Mouse (Mus musculus) liver, adult 2 months (tissue): ENCODE data around the gene Abcc3. TPM values are rescaled to one million over a fixed set of nuclear protein-coding genes. Genes with fewer than 3 reads are reported as not detected.

Experiments
- DNase-seq: peaks from one replicate; pipeline ENCODE4 v3.0.0-alpha.2; 2011; ENCODE audit warnings: low read depth, low spot score; ENCODE audit errors: extremely low read depth
- H3K27ac ChIP-seq: fragments of 200-500 bp; replicated peaks from 2 replicates; pipeline ENCODE4 v1.5.1; 2012; ENCODE audit warnings: low read depth, mild to moderate bottlenecking, control low read depth, inconsistent platforms, low read length; ENCODE audit not compliant: insufficient read depth
- H3K27me3 ChIP-seq: fragments of 200-500 bp; 2 replicates; pipeline ENCODE4 v1.6.1; 2012; ENCODE audit warnings: mild to moderate bottlenecking, moderate library complexity, low read length, inconsistent platforms; ENCODE audit not compliant: control insufficient read depth, insufficient read depth
- H3K36me3 ChIP-seq: fragments of 200-500 bp; 2 replicates; pipeline ENCODE4 v1.6.1; 2012; ENCODE audit warnings: low read length, inconsistent platforms; ENCODE audit not compliant: control insufficient read depth, insufficient read depth
- H3K4me1 ChIP-seq: fragments of 200-500 bp; 2 replicates; pipeline ENCODE4 v1.6.1; 2011; ENCODE audit warnings: low read length; ENCODE audit not compliant: control insufficient read depth, insufficient read depth
- H3K4me3 ChIP-seq: fragments of 200-500 bp; 2 replicates; pipeline ENCODE4 v1.5.1; 2011; ENCODE audit warnings: low read depth, mild to moderate bottlenecking, control low read depth, low read length, moderate library complexity; ENCODE audit not compliant: insufficient read depth
- H3K79me2 ChIP-seq: fragments of 200-500 bp; 2 replicates; pipeline ENCODE4 v1.6.1; 2012; ENCODE audit warnings: inconsistent platforms, mild to moderate bottlenecking, low read length, moderate library complexity; ENCODE audit not compliant: control insufficient read depth, insufficient read depth
- H3K9ac ChIP-seq: fragments of 200-500 bp; 2 replicates; pipeline ENCODE4 v1.6.1; 2012; ENCODE audit warnings: low read depth, mild to moderate bottlenecking, control low read depth, inconsistent platforms, low read length
- CTCF ChIP-seq: fragments of 200-500 bp; IDR thresholded peaks from 2 replicates; pipeline ENCODE4 v1.5.1; 2011; ENCODE audit warnings: low read depth, low read length, control low read depth
- POLR2A ChIP-seq: fragments of 200-500 bp; IDR thresholded peaks from 2 replicates; pipeline ENCODE4 v1.6.1; 2011; ENCODE audit warnings: low read length, control low read depth; ENCODE audit not compliant: insufficient read depth; ENCODE audit errors: extremely low read depth
- WGBS: fragments of 180-500 bp; shearing (Covaris S2); methylation state at CpG from one replicate; pipeline ENCODE4 v1.1.7; 2018; 5-methylcytosine and 5-hydroxymethylcytosine counted together
- polyA plus RNA-seq: library from polyadenylated mRNA; depleted of rRNA; stranded (reverse); fragments of >200 nt; gene quantifications from 2 replicates; pipeline ENCODE4 v1.2.3, GENCODE M21; 2012
- total RNA-seq: library from RNA; depleted of rRNA; stranded (reverse); fragments of >200 nt; gene quantifications from 2 replicates; pipeline ENCODE4 v1.2.3, GENCODE M21; 2014

Gene Abcc3
- total and polyA plus RNA-seq, 2 experiments: 180 to 292 TPM

DNA sequence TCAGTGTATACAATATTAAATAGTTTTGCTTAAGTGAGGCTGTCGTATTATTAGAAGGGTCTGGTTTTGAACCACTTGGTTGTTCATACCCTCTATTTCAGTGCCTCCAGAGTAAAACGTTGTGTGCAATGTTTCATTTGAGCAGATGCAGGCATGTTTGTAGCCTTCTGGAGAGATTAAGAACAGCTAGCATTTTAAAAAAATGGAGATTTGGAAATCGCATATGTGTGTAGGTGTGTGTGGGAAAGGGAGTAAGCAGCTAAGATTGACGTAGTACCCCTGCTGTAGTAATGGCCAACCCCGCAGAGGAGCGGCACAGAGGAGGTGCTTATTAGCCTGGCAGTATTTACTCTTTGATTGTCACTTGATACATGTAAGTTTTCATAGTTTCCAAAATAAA, 60.1 kb downstream of the Abcc3 start:
- H3K9ac ChIP-seq: no peak overlapping the region
- peaks cover 14% of the 10 kb centered on the region for H3K4me1 ChIP-seq
- no peak overlapping the region for H3K4me3 ChIP-seq
- DNase-seq: no peak
- H3K27ac ChIP-seq: no peak overlapping the region
- H3K79me2 ChIP-seq: peaks cover 10% of the 10 kb centered on the region; the same call in 1 of the 2 replicates
- no peaks in the 10 kb centered on the region for H3K27me3 ChIP-seq
- no peak for TF ChIP-seq POLR2A
- no peak for TF ChIP-seq CTCF
- H3K36me3 ChIP-seq: peaks cover 12% of the 10 kb centered on the region
- WGBS: 89% methylated on average over 6 of the region's 6 CpGs

DNA sequence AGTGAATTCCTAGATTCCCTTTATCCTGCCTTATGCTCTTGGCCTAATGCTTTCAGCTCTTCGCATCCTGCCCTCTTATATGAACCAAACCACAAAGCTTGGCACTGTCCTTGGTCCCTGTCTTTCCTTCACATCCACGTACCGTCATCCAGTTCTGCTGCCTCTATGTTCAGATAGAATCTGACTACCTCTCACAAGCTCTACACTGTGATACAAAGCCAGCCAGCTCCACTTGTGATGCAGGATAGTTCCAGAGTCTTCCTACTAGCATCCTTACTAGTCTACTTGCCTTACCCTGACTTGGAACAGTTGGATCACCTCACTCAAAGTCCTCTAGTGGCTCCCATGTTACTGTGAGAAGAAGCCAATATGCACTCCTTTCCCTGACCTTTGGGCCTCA, 62.6 kb downstream of the Abcc3 start:
- no peak overlapping the region for H3K4me3 ChIP-seq
- WGBS: 67% methylated on average over 3 of the region's 3 CpGs
- no peaks in the 10 kb centered on the region for H3K27me3 ChIP-seq
- no peak for DNase-seq
- peaks cover 7% of the 10 kb centered on the region for H3K36me3 ChIP-seq
- TF ChIP-seq CTCF (no peak), POLR2A (no peak)
- H3K27ac ChIP-seq: peak overlapping the region; percentile 43
- H3K79me2 ChIP-seq: peaks cover 10% of the 10 kb centered on the region; the same call in 1 of the 2 replicates
- H3K4me1 ChIP-seq: peaks cover 17% of the 10 kb centered on the region
- H3K9ac ChIP-seq: 0 out of 2 replicates have a peak overlapping the region, but pooled peaks have one; percentile 3

DNA sequence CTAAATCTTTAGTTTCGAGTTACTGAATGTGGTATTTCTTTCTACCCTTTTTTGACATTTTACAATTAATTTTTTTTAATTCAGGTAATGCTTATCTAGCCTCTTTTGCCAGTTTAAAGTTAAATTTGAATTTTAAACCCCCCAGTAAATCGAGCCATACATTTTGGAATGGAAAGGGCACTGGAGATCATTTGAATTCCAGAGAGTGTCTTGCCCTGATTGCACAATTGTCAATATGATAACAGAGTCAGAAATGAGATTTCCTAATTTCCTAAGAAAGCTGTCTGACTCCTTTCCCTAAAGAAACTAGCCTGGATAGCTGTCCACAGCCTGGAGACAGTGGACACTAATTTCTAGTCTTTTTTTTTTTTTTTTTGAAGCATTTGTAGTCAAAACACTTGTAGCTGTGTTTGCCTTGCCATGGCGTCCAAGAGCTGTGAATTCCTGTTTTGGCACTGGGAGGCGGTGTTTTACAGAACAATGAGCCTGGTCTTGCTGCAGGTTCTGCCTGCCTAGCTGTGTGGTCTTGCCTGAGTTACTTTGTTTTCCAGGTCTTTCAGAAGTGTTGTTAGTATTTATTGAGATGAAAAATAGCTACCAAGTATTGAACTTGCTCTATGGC, 63.4 kb downstream of the Abcc3 start:
- DNase-seq: peak; percentile 59
- Histone ChIP-seq H3K79me2 (peaks cover 10% of the 10 kb centered on the region; the same call in 1 of the 2 replicates), H3K4me3 (no peak overlapping the region), H3K27ac (no peak overlapping the region; the same call in 1 of the 2 replicates), H3K27me3 (no peaks in the 10 kb centered on the region), H3K4me1 (peaks cover 17% of the 10 kb centered on the region), H3K36me3 (peaks cover 3% of the 10 kb centered on the region), H3K9ac (no peak overlapping the region)
- no peak for TF ChIP-seq POLR2A
- TF ChIP-seq CTCF: peak; percentile 43; the same call in 1 of the 2 replicates
- 29% methylated on average over 4 of the region's 4 CpGs for WGBS

DNA sequence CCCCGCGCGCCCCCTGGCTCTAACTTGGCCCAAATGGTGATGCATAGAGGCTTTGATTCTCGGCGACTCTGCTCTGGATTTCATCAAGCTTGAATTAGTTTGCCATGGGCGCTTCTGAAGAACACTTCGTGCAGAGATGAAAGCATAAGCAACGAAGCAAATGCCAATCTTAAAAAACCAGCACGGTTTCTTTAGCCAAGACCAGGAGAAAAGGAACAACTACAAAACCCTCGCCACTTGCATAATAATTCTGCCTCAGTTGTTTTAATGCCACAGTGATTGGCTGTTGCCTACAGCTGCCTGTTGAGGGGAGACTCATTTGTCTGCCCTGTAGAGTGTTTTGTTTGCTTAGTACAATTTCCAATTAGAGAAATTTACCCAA, 64.2 kb downstream of the Abcc3 start:
- no peaks in the 10 kb centered on the region for H3K27me3 ChIP-seq
- peaks cover 9% of the 10 kb centered on the region; the same call in 1 of the 2 replicates for H3K79me2 ChIP-seq
- peak overlapping the region; percentile 78 for H3K4me3 ChIP-seq
- H3K4me1 ChIP-seq: peaks cover 17% of the 10 kb centered on the region
- no peaks in the 10 kb centered on the region for H3K36me3 ChIP-seq
- TF ChIP-seq POLR2A: no peak
- TF ChIP-seq CTCF: no peak
- peak overlapping the region; percentile 94 for H3K27ac ChIP-seq
- 2% methylated on average over 10 of the region's 10 CpGs for WGBS
- no peak for DNase-seq
- peak overlapping the region; percentile 77 for H3K9ac ChIP-seq

DNA sequence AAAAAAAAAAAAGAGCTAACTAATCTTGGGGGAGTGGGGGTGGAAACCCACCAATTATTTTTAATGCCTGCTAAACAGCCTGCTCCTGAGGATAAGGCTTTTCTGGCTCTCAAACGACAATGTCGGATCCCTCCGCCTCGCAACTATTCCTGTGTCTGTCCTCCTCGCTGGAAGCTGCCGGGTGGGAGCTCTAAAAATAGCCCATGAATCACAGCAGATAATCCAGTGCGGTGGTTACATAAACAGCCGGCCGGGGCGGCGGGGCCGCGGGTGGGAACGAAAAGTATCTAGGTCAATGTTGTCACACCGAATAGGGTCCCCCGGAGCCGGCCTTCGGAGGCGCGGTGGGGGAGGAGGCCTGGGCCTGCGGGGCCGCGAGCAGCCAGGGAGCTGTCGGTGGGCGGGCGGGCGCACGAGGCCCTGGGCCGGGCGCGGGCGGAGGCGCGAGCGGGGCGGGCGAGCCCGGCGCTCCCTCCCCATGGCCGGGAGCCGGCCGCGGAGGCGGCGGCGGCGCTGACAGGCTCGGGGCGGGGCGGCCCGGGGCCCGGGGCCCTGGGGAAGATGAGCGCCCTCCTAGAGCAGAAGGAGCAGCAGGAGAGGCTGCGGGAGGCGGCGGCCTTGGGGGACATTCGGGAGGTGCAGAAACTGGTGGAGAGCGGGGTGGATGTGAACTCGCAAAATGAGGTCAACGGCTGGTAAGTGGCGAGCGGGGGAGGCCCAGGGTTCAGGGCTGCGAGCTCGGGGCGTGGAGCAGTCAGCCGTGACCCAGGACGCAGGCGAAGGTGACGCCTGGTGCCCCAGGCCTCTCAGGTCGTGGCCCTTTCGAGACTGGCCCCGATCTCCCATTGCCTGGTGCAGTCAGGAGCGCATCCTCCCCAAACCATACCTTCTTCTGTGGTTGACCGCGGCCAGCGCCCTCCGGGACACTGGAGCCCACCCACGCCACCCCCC, 64.8 kb downstream of the Abcc3 start, which contains the start of gene Ankrd40:
Gene Ankrd40 (plus strand): TSS at position 309 of the 951 bp plus-strand sequence.
- Histone ChIP-seq H3K27me3 (no peaks in the 10 kb centered on the region), H3K9ac (peak within 1 kb of the TSS; percentile 77), H3K4me1 (peaks cover 17% of the 10 kb centered on the region), H3K27ac (peak within 1 kb of the TSS; percentile 94), H3K4me3 (peak within 1 kb of the TSS; percentile 78), H3K79me2 (peaks cover 8% of the 10 kb centered on the region; the same call in 1 of the 2 replicates), H3K36me3 (no peaks in the 10 kb centered on the region)
- WGBS: 1% methylated on average over 68 of the region's 78 CpGs
- DNase-seq: peak; percentile 77
- TF ChIP-seq CTCF: no peak
- 0 out of 2 replicates have a peak, but pooled peaks have one; percentile 47 for TF ChIP-seq POLR2A
